Mouse (Mus musculus) spleen, postnatal 14 days (tissue): ENCODE measurements around the gene Nxph1.

Experiments used
- DNase-seq, 2 experiments: peaks; one replicate each; pipeline ENCODE4 v3.0.0; 2021 to 2022; ENCODE audit warnings: low spot score in 2 of 2

The Nxph1 gene

GRCm38 (mm10) chr6:9124321-9124914 is 176.2 kb downstream of the Nxph1 start:
- no peak for DNase-seq

GRCm38 (mm10) chr6:9133589-9134279 is 185.5 kb downstream of the Nxph1 start:
- no peak for DNase-seq

GRCm38 (mm10) chr6:9147966-9148365 is 199.7 kb downstream of the Nxph1 start:
- no peak for DNase-seq

GRCm38 (mm10) chr6:9149791-9150190 is 201.6 kb downstream of the Nxph1 start:
- DNase-seq = no peak

- no peak for DNase-seq
Observed at GRCm38 (mm10) chr6:9159191-9159590, 211.0 kb downstream of the Nxph1 start.

GRCm38 (mm10) chr6:9182477-9182876 is 234.2 kb downstream of the Nxph1 start:
- no peak for DNase-seq

- no peak for DNase-seq
Observed at GRCm38 (mm10) chr6:9210730-9211129, 262.5 kb downstream of the Nxph1 start.

GRCm38 (mm10) chr6:9220724-9221453 is 272.7 kb downstream of the Nxph1 start:
- DNase-seq = no peak

- DNase-seq = no peak
Observed at GRCm38 (mm10) chr6:9234802-9235201, 286.6 kb downstream of the Nxph1 start.

- no peak for DNase-seq
Observed at GRCm38 (mm10) chr6:9267998-9268397, 319.8 kb downstream of the Nxph1 start.
